Mouse (Mus musculus) ES-Bruce4 (cell line): Measurements from ENCODE around the gene Cmtr1.

ENCODE experiments used
- CTCF ChIP-seq: IDR thresholded peaks from one replicate; pipeline ENCODE4 v1.8.1; 2011; ENCODE audit warnings: low read depth, low read length
- EP300 ChIP-seq: IDR thresholded peaks from 2 replicates; pipeline ENCODE4 v1.6.1; 2011; ENCODE audit warnings: low read depth, low read length; ENCODE audit not compliant: insufficient read depth
- POLR2A ChIP-seq: IDR thresholded peaks from one replicate; pipeline ENCODE4 v1.8.1; 2011; ENCODE audit warnings: low read length; ENCODE audit not compliant: insufficient read depth

- TF ChIP-seq POLR2A (no peak), CTCF (no peak), EP300 (no peak)
These were observed 2.1 kb upstream of the Cmtr1 start for GRCm38 (mm10) chr17:29658249-29658648.
